Mouse (Mus musculus) neural tube, embryonic 14.5 days (tissue): ENCODE results near the gene Upf2. TPM values are rescaled to one million over a fixed set of nuclear protein-coding genes. Genes with fewer than 3 reads are reported as not detected.

Experiments
- ATAC-seq: fragments of 200-750 bp; cut with Nextera tagmentation; 2 replicates; pipeline ENCODE4 v1.8.0; 2017; ENCODE audit warnings: low read depth, mild to moderate bottlenecking, moderate TSS enrichment, moderate library complexity
- H3K27ac ChIP-seq: fragments of 300-500 bp; sonication (generic); 2 replicates; pipeline ENCODE4 v1.5.1; 2014; ENCODE audit warnings: low read depth, mild to moderate bottlenecking, control low read depth, low read length, moderate library complexity, mixed read lengths
- H3K27me3 ChIP-seq: fragments of 300-500 bp; sonication (generic); 2 replicates; pipeline ENCODE4 v1.6.1; 2014; ENCODE audit warnings: low read length; ENCODE audit not compliant: control insufficient read depth, insufficient read depth
- H3K36me3 ChIP-seq: fragments of 300-500 bp; sonication (generic); 2 replicates; pipeline ENCODE4 v1.6.1; 2014; ENCODE audit warnings: low read length, mixed read lengths; ENCODE audit not compliant: control insufficient read depth, insufficient read depth
- H3K4me1 ChIP-seq: fragments of 300-500 bp; sonication (generic); 2 replicates; pipeline ENCODE4 v1.6.1; 2014; ENCODE audit warnings: low read length; ENCODE audit not compliant: control insufficient read depth, insufficient read depth
- H3K4me2 ChIP-seq: fragments of 300-500 bp; sonication (generic); 2 replicates; pipeline ENCODE4 v1.6.1; 2014; ENCODE audit warnings: mild to moderate bottlenecking, low read depth, low read length, control low read depth
- H3K4me3 ChIP-seq: fragments of 300-500 bp; sonication (generic); 2 replicates; pipeline ENCODE4 v1.5.1; 2014; ENCODE audit warnings: low read depth, low read length, control low read depth, mixed read lengths
- H3K9ac ChIP-seq: fragments of 300-500 bp; sonication (generic); replicated peaks from 2 replicates; pipeline ENCODE4 v1.6.1; 2014; ENCODE audit warnings: low read depth, mild to moderate bottlenecking, control low read depth, low read length, mixed read lengths
- H3K9me3 ChIP-seq: fragments of 300-500 bp; sonication (generic); 2 replicates; pipeline ENCODE4 v1.6.1; 2016; ENCODE audit warnings: low read length; ENCODE audit not compliant: control insufficient read depth
- WGBS: fragments of 180-500 bp; shearing (Covaris S2); extraction: QIAGEN DNeasy Blood & Tissue Kit; methylation state at CpG from one replicate; pipeline ENCODE4 v1.1.7; 2014; 5-methylcytosine and 5-hydroxymethylcytosine counted together
- polyA plus RNA-seq: library from polyadenylated mRNA; unstranded; fragments of >200 nt; fragmentation: Nextera tagmentation; extraction: Ambion mirVana; gene quantifications from 2 replicates; pipeline ENCODE4 v1.2.1, GENCODE M21; 2014

Gene Upf2
- 10.4 and 11.0 TPM in 2 replicates for polyA plus RNA-seq

GRCm38 (mm10) chr2:5950766-5951595, at the start of gene Upf2:
Gene Upf2 (plus strand): TSS chr2:5951469.
- Histone ChIP-seq H3K4me1 (peaks cover 5% of the 10 kb centered on the region), H3K4me3 (peak within 1 kb of the TSS; percentile 98), H3K9ac (peak within 1 kb of the TSS; percentile 86), H3K36me3 (no peaks in the 10 kb centered on the region), H3K4me2 (peak within 1 kb of the TSS; percentile 83), H3K9me3 (no peaks in the 10 kb centered on the region), H3K27me3 (no peaks in the 10 kb centered on the region), H3K27ac (peak within 1 kb of the TSS; percentile 85)
- 1% methylated on average over 34 of the region's 54 CpGs for WGBS
- peak; percentile 96 for ATAC-seq

DNA sequence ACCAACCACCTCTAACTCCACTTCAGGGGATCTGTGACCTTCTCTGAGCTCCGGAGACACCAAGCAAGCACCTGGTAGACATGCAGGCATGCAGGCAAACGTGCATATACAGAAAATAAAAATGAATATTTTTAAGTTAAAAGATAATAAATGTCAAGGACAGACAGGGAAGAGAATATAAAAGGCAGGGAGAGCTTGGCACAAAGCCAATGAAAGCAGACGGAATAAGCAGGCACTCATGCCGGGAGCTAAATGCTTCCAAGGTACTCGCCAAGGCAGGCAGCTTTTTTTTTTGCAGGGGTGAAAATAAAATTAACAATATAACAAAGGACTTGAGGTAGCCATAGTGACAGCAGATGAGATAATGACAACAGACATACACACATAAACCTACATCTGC, 45.2 kb upstream of the Upf2 start:
- no peak for ATAC-seq
- H3K4me2 ChIP-seq, result no peak overlapping the region

DNA sequence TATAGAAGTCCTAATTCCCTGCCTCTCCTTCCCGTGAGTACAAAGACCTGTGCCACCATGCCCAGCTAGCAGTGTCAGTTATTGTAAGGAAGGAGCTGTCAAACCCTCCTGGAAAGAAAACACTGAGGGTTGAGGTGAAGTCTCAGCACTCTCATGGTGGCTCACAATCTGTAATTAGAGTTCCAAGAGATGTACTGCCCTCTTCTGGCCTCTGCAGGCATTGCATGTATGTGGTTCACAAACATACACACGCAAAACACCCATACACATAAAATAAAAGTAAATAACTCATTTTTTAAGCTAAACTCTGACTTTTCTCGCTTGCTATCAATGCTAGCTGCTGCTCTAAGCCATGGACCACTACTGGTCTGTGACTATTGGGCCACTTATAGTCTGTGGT, 44.6 kb upstream of the Upf2 start:
- H3K4me2 ChIP-seq, result no peak overlapping the region
- 49% methylated on average over 3 of the region's 3 CpGs for WGBS
- no peak for ATAC-seq
- H3K4me3 ChIP-seq, result no peak overlapping the region
- no peaks in the 10 kb centered on the region for H3K9me3 ChIP-seq
- H3K9ac ChIP-seq, result no peak overlapping the region
- H3K4me1 ChIP-seq, result no peaks in the 10 kb centered on the region
- no peak overlapping the region for H3K27ac ChIP-seq
- H3K36me3 ChIP-seq, result 0 out of 2 replicates have a peak, but pooled peaks cover 4% of the 10 kb centered on the region
- no peaks in the 10 kb centered on the region for H3K27me3 ChIP-seq

More for the DNA sequence above, 45.2 kb upstream of the Upf2 start:
- no peaks in the 10 kb centered on the region for H3K9me3 ChIP-seq
- no peaks in the 10 kb centered on the region for H3K4me1 ChIP-seq
- no peaks in the 10 kb centered on the region for H3K36me3 ChIP-seq
- H3K9ac ChIP-seq, result no peak overlapping the region
- no peak overlapping the region for H3K4me3 ChIP-seq
- H3K27me3 ChIP-seq, result no peaks in the 10 kb centered on the region
- H3K27ac ChIP-seq, result no peak overlapping the region
- 35% methylated on average over 5 of the region's 5 CpGs for WGBS

GRCm38 (mm10) chr2:5911282-5911965, 39.8 kb upstream of the Upf2 start:
- Histone ChIP-seq H3K9me3 (no peaks in the 10 kb centered on the region), H3K36me3 (peaks cover 10% of the 10 kb centered on the region; the same call in 1 of the 2 replicates), H3K27ac (peak overlapping the region; percentile 16; the same call in 1 of the 2 replicates), H3K4me3 (no peak overlapping the region), H3K4me1 (no peaks in the 10 kb centered on the region), H3K9ac (no peak overlapping the region), H3K4me2 (no peak overlapping the region), H3K27me3 (no peaks in the 10 kb centered on the region)
- 53% methylated on average over 16 of the region's 16 CpGs for whole genome bisulfite sequencing
- ATAC-seq, result 0 out of 2 replicates have a peak, but pooled peaks have one; percentile 28

- Histone ChIP-seq H3K9me3 (no peaks in the 10 kb centered on the region), H3K4me1 (no peaks in the 10 kb centered on the region), H3K4me3 (no peak overlapping the region), H3K36me3 (no peaks in the 10 kb centered on the region; the same call in 1 of the 2 replicates), H3K4me2 (no peak overlapping the region), H3K9ac (no peak overlapping the region), H3K27ac (no peak overlapping the region), H3K27me3 (no peaks in the 10 kb centered on the region)
- WGBS, result 94% methylated on average over 6 of the region's 6 CpGs
- ATAC-seq, result no peak
Measured at GRCm38 (mm10) chr2:5922823-5923222, 28.4 kb upstream of the Upf2 start.

- no peak overlapping the region for H3K27ac ChIP-seq
- ATAC-seq, result no peak
- no peak overlapping the region for H3K4me2 ChIP-seq
- H3K9ac ChIP-seq, result no peak overlapping the region
- no peaks in the 10 kb centered on the region for H3K27me3 ChIP-seq
- no peaks in the 10 kb centered on the region; the same call in 1 of the 2 replicates for H3K36me3 ChIP-seq
- 90% methylated on average over 9 of the region's 9 CpGs for WGBS
- no peak overlapping the region for H3K4me3 ChIP-seq
- no peaks in the 10 kb centered on the region for H3K9me3 ChIP-seq
- no peaks in the 10 kb centered on the region for H3K4me1 ChIP-seq
Measured at GRCm38 (mm10) chr2:5923786-5924185, 27.5 kb upstream of the Upf2 start.

- WGBS, result 98% methylated on average over 5 of the region's 5 CpGs
- Histone ChIP-seq H3K9ac (no peak overlapping the region), H3K9me3 (no peaks in the 10 kb centered on the region), H3K27ac (no peak overlapping the region), H3K4me2 (no peak overlapping the region), H3K4me1 (no peaks in the 10 kb centered on the region), H3K27me3 (no peaks in the 10 kb centered on the region), H3K36me3 (no peaks in the 10 kb centered on the region), H3K4me3 (no peak overlapping the region)
- no peak for ATAC-seq
Measured at GRCm38 (mm10) chr2:5927481-5927880, 23.8 kb upstream of the Upf2 start.

GRCm38 (mm10) chr2:5929793-5930192, 21.5 kb upstream of the Upf2 start:
- H3K4me3 ChIP-seq, result no peak overlapping the region
- no peak overlapping the region for H3K4me2 ChIP-seq
- no peaks in the 10 kb centered on the region for H3K27me3 ChIP-seq
- H3K4me1 ChIP-seq, result no peaks in the 10 kb centered on the region
- ATAC-seq, result no peak
- no peaks in the 10 kb centered on the region for H3K36me3 ChIP-seq
- WGBS, result 92% methylated on average over 5 of the region's 5 CpGs
- H3K27ac ChIP-seq, result no peak overlapping the region
- H3K9me3 ChIP-seq, result no peaks in the 10 kb centered on the region
- H3K9ac ChIP-seq, result no peak overlapping the region
